Mouse (Mus musculus): Measurements from ENCODE around the gene Gm19402.

- TF ChIP-seq CTCF (IDR thresholded peaks at IDR 0.05; ENCODE audit: extremely low read depth, insufficient read depth, low read length) (no peak), POLR2A (IDR thresholded peaks at IDR 0.05; ENCODE audit: extremely low read depth, insufficient read depth, low read length) (no peak)
Measured at GRCm38 (mm10) chr10:77652046-77652445, 38.5 kb downstream of the Gm19402 start.
